10 mouse cellular contexts compared by ENCODE assay signal in genomic region chr11:101200986-101201385, GRCm38 (mm10). TPM values are rescaled to one million over a fixed set of nuclear protein-coding genes. Genes with fewer than 3 reads are reported as not detected.
DNase-seq lines count a peak whose midpoint lies in the region; ATAC-seq and TF ChIP-seq lines count a peak whose summit lies in the region.
"Had no signal": no experiment of that assay in that cellular context is flagged by ENCODE, and none has a peak within 500 bp of the region (broad histone marks: within the 10 kb centered on the region; RNA-seq: fewer than 3 reads in every experiment).

No protein-coding gene starts in this region.

- no peaks in the 10 kb centered on the region for H3K9me3 ChIP-seq in liver, postnatal 0 days (ENCODE audit: low read length)
- H3K9me3 ChIP-seq: heart, embryonic 13.5 days; lung, embryonic 15.5 days had no signal

- H3K27ac ChIP-seq in liver, postnatal 0 days (ENCODE audit: low read depth), result no peak overlapping the region
- H3K27ac ChIP-seq: heart, embryonic 13.5 days; lung, embryonic 15.5 days had no signal

- H3K36me3 ChIP-seq in liver, postnatal 0 days (replicated peaks; ENCODE audit: insufficient read depth, low read length), result peaks cover 63% of the 10 kb centered on the region

- H3K4me1 ChIP-seq in liver, postnatal 0 days (ENCODE audit: insufficient read depth), result no peaks in the 10 kb centered on the region
- H3K4me1 ChIP-seq: lung, embryonic 15.5 days had no signal

- TF ChIP-seq EP300 in liver, postnatal 0 days (IDR thresholded peaks at IDR 0.05; ENCODE audit: low read depth), result no peak

- TF ChIP-seq CTCF in liver, postnatal 0 days (IDR thresholded peaks at IDR 0.05; ENCODE audit: low read depth), result peak; percentile 90

- H3K4me3 ChIP-seq in liver, postnatal 0 days (ENCODE audit: low read depth, low read length), result no peak overlapping the region
- H3K4me3 ChIP-seq: heart, embryonic 13.5 days; lung, embryonic 15.5 days had no signal

- ATAC-seq in CD4-positive, CD25-positive, alpha-beta regulatory T cell, adult 4 months, result no peak
- no peak for ATAC-seq in liver, postnatal 0 days

- peak; percentile 68 for DNase-seq in CD4-positive, CD25-positive, alpha-beta regulatory T cell, adult 2 months (ENCODE audit: low read depth, low spot score)
- peak; percentile 36 for DNase-seq in right cerebral cortex, postnatal 14 days
- DNase-seq in right cerebral cortex, adult 18-20 months, result no peak
- peak; percentile 43 for DNase-seq in embryo, embryonic 9.5 days (ENCODE audit: extremely low spot score)
- DNase-seq in liver, postnatal 0 days, result peak; percentile 37
- peak; percentile 29 to 64 for DNase-seq in thymus, adult 18-20 months
- DNase-seq in layer of hippocampus, adult 9-10 months (ENCODE audit: low spot score), result no peak

- WGBS in liver, postnatal 0 days (ENCODE audit: insufficient replicate concordance), result 39% methylated on average over 7 of the region's 7 CpGs

- H3K4me2 ChIP-seq in liver, postnatal 0 days (ENCODE audit: low read depth, low read length), result no peak overlapping the region
- H3K4me2 ChIP-seq: heart, embryonic 13.5 days; lung, embryonic 15.5 days had no signal

- no peak overlapping the region for H3K9ac ChIP-seq in liver, postnatal 0 days (replicated peaks)
- H3K9ac ChIP-seq: heart, embryonic 13.5 days; lung, embryonic 15.5 days had no signal

- H3K27me3 ChIP-seq in liver, postnatal 0 days (ENCODE audit: insufficient read depth, low read length), result no peaks in the 10 kb centered on the region
- H3K27me3 ChIP-seq: heart, embryonic 13.5 days; lung, embryonic 15.5 days had no signal

RNA-seq across cellular contexts. Expression of gene Ezh1, which starts 25.3 kb away (rescaled TPM):
- 10 to 100 TPM; 57.3 to 85.6 TPM for polyA plus RNA-seq in CD4-positive, CD25-positive, alpha-beta regulatory T cell, adult 4 months (2017; shearing (Covaris generic))
- 4.2 and 5.0 TPM in 2 replicates for polyA plus RNA-seq in liver, postnatal 0 days (2015; fragmentation: Nextera tagmentation; extraction: Ambion mirVana)

RNA-seq across cellular contexts. Expression of gene Ccr10, which starts 25.7 kb away (rescaled TPM):
- polyA plus RNA-seq in CD4-positive, CD25-positive, alpha-beta regulatory T cell, adult 4 months (2017; shearing (Covaris generic)), result 1 to 10 TPM in 1 of 2 experiments, under 1 TPM in 1; 0.36 to 2.0 TPM
- polyA plus RNA-seq in liver, postnatal 0 days (2015; fragmentation: Nextera tagmentation; extraction: Ambion mirVana), result 0.09 TPM in 2 replicates

RNA-seq across cellular contexts. Expression of gene Plekhh3, which starts 29.8 kb away (rescaled TPM):
- not detected for polyA plus RNA-seq in CD4-positive, CD25-positive, alpha-beta regulatory T cell, adult 4 months (2017; shearing (Covaris generic))
- 1.6 and 3.4 TPM in 2 replicates for polyA plus RNA-seq in liver, postnatal 0 days (2015; fragmentation: Nextera tagmentation; extraction: Ambion mirVana)

RNA-seq across cellular contexts. Expression of gene Cntnap1, which starts 30.7 kb away (rescaled TPM):
- polyA plus RNA-seq in CD4-positive, CD25-positive, alpha-beta regulatory T cell, adult 4 months (2017; shearing (Covaris generic)), result under 1 TPM in 1 of 2 experiments, not detected in 1; 0.17 TPM
- polyA plus RNA-seq in liver, postnatal 0 days (2015; fragmentation: Nextera tagmentation; extraction: Ambion mirVana), result 1.4 and 1.5 TPM in 2 replicates

RNA-seq across cellular contexts. Expression of gene Ramp2, which starts 44.8 kb away (rescaled TPM):
- not detected for polyA plus RNA-seq in CD4-positive, CD25-positive, alpha-beta regulatory T cell, adult 4 months (2017; shearing (Covaris generic))
- 34.8 and 38.4 TPM in 2 replicates for polyA plus RNA-seq in liver, postnatal 0 days (2015; fragmentation: Nextera tagmentation; extraction: Ambion mirVana)

Comparison
In these comparisons a context has a peak if more than half of its experiments do, and no peak if none do; other contexts are left out.
1. DNase-seq: peak in CD4-positive, CD25-positive, alpha-beta regulatory T cell, adult 2 months (single experiment), right cerebral cortex, postnatal 14 days (single experiment), embryo, embryonic 9.5 days (single experiment), liver, postnatal 0 days (single experiment) and thymus, adult 18-20 months (2 of 2); none in right cerebral cortex, adult 18-20 months (single experiment) and layer of hippocampus, adult 9-10 months (single experiment).